Comparison of ENCODE assay signal across 11 mouse cellular contexts in the genomic region with DNA sequence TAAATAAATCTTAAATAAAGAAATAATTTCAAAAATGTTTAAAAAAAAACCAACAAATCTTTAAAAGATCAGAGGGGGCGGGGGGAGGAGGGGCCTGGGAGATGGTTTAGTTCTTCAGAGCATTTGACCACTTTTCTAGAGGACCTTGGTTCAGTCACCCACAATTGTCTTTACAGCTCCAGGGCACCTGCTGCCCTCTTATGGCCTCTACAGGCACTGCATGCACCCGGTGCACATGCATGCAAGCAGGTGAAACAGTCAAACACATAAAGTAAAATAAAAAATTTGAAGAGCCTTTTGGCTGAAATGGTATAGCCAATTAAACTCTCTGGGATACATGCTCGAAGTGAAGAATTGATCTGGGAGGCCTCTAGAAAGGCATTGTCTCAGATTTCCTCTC.
DNase-seq lines count a peak whose midpoint lies in the region; ATAC-seq and TF ChIP-seq lines count a peak whose summit lies in the region.
"Had no signal": no experiment of that assay in that cellular context is flagged by ENCODE, and none has a peak within 500 bp of the region (broad histone marks: within the 10 kb centered on the region; RNA-seq: fewer than 3 reads in every experiment).

No protein-coding gene starts in this region.

- no peaks in the 10 kb centered on the region for H3K36me3 ChIP-seq in spleen, adult 2 months (ENCODE audit: control insufficient read depth, insufficient read depth, low read length)
- H3K36me3 ChIP-seq: embryonic facial prominence, embryonic 13.5 days; heart, embryonic 12.5 days; midbrain, embryonic 15.5 days had no signal

- 83% methylated on average over 3 of the region's 3 CpGs for WGBS in spleen, adult 2 months

- peak; percentile 61; the same call in 1 of the 2 replicates for ATAC-seq in granulocyte monocyte progenitor cell, adult 5-6 weeks (replicated peaks; ENCODE audit: poor library complexity, severe bottlenecking)
- ATAC-seq: midbrain, embryonic 15.5 days had no signal

- H3K4me1 ChIP-seq in spleen, adult 2 months (ENCODE audit: control insufficient read depth, insufficient read depth, insufficient read length), result no peaks in the 10 kb centered on the region
- H3K4me1 ChIP-seq: embryonic facial prominence, embryonic 13.5 days; heart, embryonic 12.5 days; midbrain, embryonic 15.5 days had no signal

- H3K4me3 ChIP-seq in gastrocnemius, adult 2 months, result no peak overlapping the region
- no peak overlapping the region for H3K4me3 ChIP-seq in spleen, adult 2 months (ENCODE audit: extremely low read depth, insufficient read depth, insufficient read length)
- H3K4me3 ChIP-seq: embryonic facial prominence, embryonic 13.5 days; heart, embryonic 12.5 days; midbrain, embryonic 15.5 days had no signal

- H3K27ac ChIP-seq in gastrocnemius, adult 2 months, result no peak overlapping the region
- no peak overlapping the region for H3K27ac ChIP-seq in spleen, adult 2 months (ENCODE audit: insufficient read depth, low read length)
- H3K27ac ChIP-seq: embryonic facial prominence, embryonic 13.5 days; midbrain, embryonic 15.5 days had no signal

- no peaks in the 10 kb centered on the region for H3K27me3 ChIP-seq in spleen, adult 2 months (ENCODE audit: control insufficient read depth, insufficient read depth, low read length)
- H3K27me3 ChIP-seq: midbrain, embryonic 15.5 days had no signal

- intact Hi-C loops in gastrocnemius, adult 2 months (cut with DNase I), result no loop called here
- intact Hi-C loops in gastrocnemius, postnatal 36 days (cut with DNase I), result no loop called here

- TF ChIP-seq CTCF in gastrocnemius, adult 2 months (IDR thresholded peaks at IDR 0.05), result peak; percentile 38
- TF ChIP-seq CTCF in spleen, adult 2 months (IDR thresholded peaks at IDR 0.05; ENCODE audit: extremely low read depth, insufficient read depth, insufficient read length, insufficient replicate concordance), result peak; percentile 46; the same call in 1 of the 2 replicates

- DNase-seq in gastrocnemius, adult 2 months, result no peak
- no peak for DNase-seq in gastrocnemius, postnatal 36 days
- DNase-seq in spleen, adult 2 months (ENCODE audit: low read depth in 1 of 2, low spot score in 2 of 2), result peak in 1 of 2 experiments; percentile 11
- DNase-seq in spleen, adult 12 weeks (ENCODE audit: low spot score), result no peak
- peak; percentile 45 to 47 for DNase-seq in thymus, postnatal 36 days
- no peak for DNase-seq in testis, postnatal 14 days (ENCODE audit: low spot score)
- DNase-seq in urinary bladder, postnatal 14 days (ENCODE audit: low spot score), result no peak

- TF ChIP-seq POLR2A in spleen, adult 2 months (IDR thresholded peaks at IDR 0.05; ENCODE audit: low read depth, low read length), result no peak

Comparison
In these comparisons a context has a peak if more than half of its experiments do, and no peak if none do; other contexts are left out.
1. DNase-seq: peak in thymus, postnatal 36 days (2 of 2); none in gastrocnemius, adult 2 months (single experiment), gastrocnemius, postnatal 36 days (0 of 2), spleen, adult 12 weeks (single experiment), testis, postnatal 14 days (single experiment) and urinary bladder, postnatal 14 days (single experiment).